Mouse (Mus musculus) ES-E14 (cell line): Measurements from ENCODE around the gene Daam1. TPM values are rescaled to one million over a fixed set of nuclear protein-coding genes. Genes with fewer than 3 reads are reported as not detected.
A peak's percentile ranks its signal among the peaks of the same experiment; 100 is the strongest.

ENCODE experiments used
- DNase-seq: peaks from one replicate; pipeline ENCODE4 v3.0.0-alpha.2; 2013; ENCODE audit warnings: low read depth, low spot score
- H3K27ac ChIP-seq: 2 replicates; pipeline ENCODE4 v1.5.1; 2012; ENCODE audit warnings: low read depth, mild to moderate bottlenecking, low read length, moderate library complexity, mixed read lengths; ENCODE audit not compliant: poor library complexity, insufficient read depth, severe bottlenecking
- H3K36me3 ChIP-seq: 2 replicates; pipeline ENCODE4 v1.6.1; 2012; ENCODE audit warnings: mild to moderate bottlenecking, low read length, moderate library complexity, mixed read lengths; ENCODE audit not compliant: control insufficient read depth, poor library complexity, insufficient read depth, severe bottlenecking
- H3K4me1 ChIP-seq, 2 experiments: fragments of 150-350 bp in 1 of 2; sonication (generic) in 1 of 2; 2 replicates each; pipeline ENCODE4 v1.6.1; 2012; ENCODE audit warnings: low read length in 2 of 2, mild to moderate bottlenecking in 1 of 2, mixed read lengths in 1 of 2; ENCODE audit not compliant: control insufficient read depth in 2 of 2, insufficient read depth in 2 of 2, poor library complexity in 1 of 2
- H3K4me3 ChIP-seq, 2 experiments: fragments of 150-350 bp in 1 of 2; sonication (generic) in 1 of 2; 2 replicates each; pipeline ENCODE4 v1.5.1; 2012; ENCODE audit warnings: low read length in 2 of 2, low read depth in 1 of 2, mild to moderate bottlenecking in 1 of 2, mixed read lengths in 1 of 2; ENCODE audit not compliant: insufficient read depth in 1 of 2, poor library complexity in 1 of 2, severe bottlenecking in 1 of 2
- H3K9ac ChIP-seq: 2 replicates; pipeline ENCODE4 v1.6.1; 2012; ENCODE audit warnings: low read depth, mild to moderate bottlenecking, low read length, mixed read lengths; ENCODE audit not compliant: poor library complexity, insufficient read depth, severe bottlenecking
- H3K9me3 ChIP-seq: fragments of 150-350 bp; sonication (generic); 2 replicates; pipeline ENCODE4 v1.6.1; 2012; ENCODE audit warnings: low read depth, mild to moderate bottlenecking, low read length; ENCODE audit not compliant: control insufficient read depth, insufficient read depth
- CHD2 ChIP-seq: IDR thresholded peaks from 2 replicates; pipeline ENCODE4 v1.6.1; 2014; ENCODE audit warnings: mild to moderate bottlenecking, low read depth, low read length, inconsistent platforms
- HCFC1 ChIP-seq: IDR thresholded peaks from 2 replicates; pipeline ENCODE4 v1.6.1; 2012; ENCODE audit warnings: low read length, inconsistent platforms, borderline replicate concordance; ENCODE audit not compliant: insufficient read depth
- MAFK ChIP-seq: IDR thresholded peaks from 2 replicates; pipeline ENCODE4 v1.6.1; 2014; ENCODE audit warnings: mild to moderate bottlenecking, low read depth, low read length, inconsistent platforms; ENCODE audit not compliant: insufficient read depth
- ZC3H11A ChIP-seq: IDR thresholded peaks from 2 replicates; pipeline ENCODE4 v1.6.1; 2012; ENCODE audit warnings: low read depth, mild to moderate bottlenecking, inconsistent platforms, low read length, borderline replicate concordance
- ZNF384 ChIP-seq: IDR thresholded peaks from 2 replicates; pipeline ENCODE4 v1.6.1; 2012; ENCODE audit warnings: low read depth, low read length, inconsistent platforms
- in situ Hi-C, 2 experiments: fragments of 600-800 bp; cut with MboI; formaldehyde crosslinking; loops; one replicate each; pipeline ENCODE4 v1.15.1; 2025; ENCODE audit warnings: low sequenced_read_pairs in 2 of 2, inconsistent platforms in 1 of 2; ENCODE audit not compliant: unreplicated experiment in 2 of 2
- total RNA-seq: library from RNA; depleted of rRNA; stranded (reverse); fragments of 300-350 nt; gene quantifications from 2 replicates; pipeline ENCODE4 v1.2.3, GENCODE M21; 2012

The Daam1 gene
- total RNA-seq, 1 experiment: 15.8 TPM

DNA sequence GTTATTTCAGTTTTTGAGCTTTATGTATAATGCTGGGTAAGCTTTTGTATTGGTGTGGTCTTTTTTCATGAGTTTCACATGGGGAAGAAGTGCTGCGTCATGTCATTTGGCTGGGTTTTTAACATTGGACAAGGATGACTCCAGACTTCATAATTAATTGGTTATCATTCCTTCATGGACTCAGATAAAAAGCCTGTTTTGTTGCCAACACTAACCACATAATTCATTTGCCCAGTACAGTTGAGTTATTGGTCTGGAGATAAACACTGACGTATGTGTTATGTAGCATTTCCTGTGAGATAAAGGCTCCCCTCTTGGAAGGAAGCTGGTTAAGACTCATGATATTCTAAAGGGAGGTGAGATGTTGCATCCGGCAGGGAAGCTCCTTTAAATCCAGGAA lies 191.9 kb downstream of the Daam1 start:
- Histone ChIP-seq H3K4me1 (no peaks in the 10 kb centered on the region), H3K36me3 (no peaks in the 10 kb centered on the region), H3K4me3 (no peak overlapping the region), H3K27ac (no peak overlapping the region), H3K9me3 (no peaks in the 10 kb centered on the region), H3K9ac (no peak overlapping the region)
- no peak for DNase-seq
- TF ChIP-seq MAFK (no peak), ZNF384 (no peak), CHD2 (no peak), HCFC1 (no peak), ZC3H11A (no peak)
- in situ Hi-C loops: no loop called here

- TF ChIP-seq CHD2 (no peak), MAFK (peak; percentile 61; the same call in 1 of the 2 replicates)
- no peak for DNase-seq
- Histone ChIP-seq H3K4me3 (no peak overlapping the region), H3K4me1 (no peaks in the 10 kb centered on the region), H3K9ac (no peak overlapping the region), H3K27ac (no peak overlapping the region), H3K9me3 (no peaks in the 10 kb centered on the region), H3K36me3 (no peaks in the 10 kb centered on the region)
- in situ Hi-C loops: no loop called here
Observed at GRCm38 (mm10) chr12:72023572-72023971, 192.7 kb downstream of the Daam1 start.

GRCm38 (mm10) chr12:72025275-72025795 lies 194.5 kb downstream of the Daam1 start:
- no peak for DNase-seq
- Histone ChIP-seq H3K4me3 (no peak overlapping the region), H3K9me3 (no peaks in the 10 kb centered on the region), H3K4me1 (no peaks in the 10 kb centered on the region), H3K36me3 (no peaks in the 10 kb centered on the region), H3K27ac (no peak overlapping the region), H3K9ac (no peak overlapping the region)
- in situ Hi-C loops: loop anchor here in 1 of 2 experiments (25.0 kb wide), 1 partner anchor 263 kb away; no protein-coding TSS in a partner anchor
- TF ChIP-seq ZNF384 (no peak), HCFC1 (no peak), MAFK (no peak), ZC3H11A (no peak), CHD2 (no peak)

GRCm38 (mm10) chr12:72031171-72031570 lies 200.3 kb downstream of the Daam1 start:
- DNase-seq: no peak
- TF ChIP-seq ZNF384 (no peak), ZC3H11A (no peak), CHD2 (no peak), MAFK (no peak), HCFC1 (no peak)

DNA sequence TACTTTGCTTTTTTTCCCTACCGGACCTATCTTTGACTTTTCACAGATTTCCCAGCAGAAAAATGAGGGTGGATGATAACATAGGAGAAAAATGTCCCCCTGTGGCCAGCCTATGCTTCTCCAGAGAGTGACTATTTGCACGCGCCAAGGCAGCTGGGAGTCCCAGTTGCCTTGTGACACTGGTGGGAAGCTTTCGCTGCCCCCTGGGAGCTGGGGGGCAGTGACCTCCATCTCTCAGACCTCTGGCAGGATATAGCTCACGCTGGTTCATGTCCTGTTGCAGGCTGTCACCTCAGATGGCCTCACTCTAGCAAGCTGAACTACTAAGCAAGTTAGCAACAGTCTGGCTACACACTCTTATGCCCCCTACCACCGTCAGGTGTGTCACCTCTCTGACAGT lies 200.9 kb downstream of the Daam1 start:
- Histone ChIP-seq H3K9ac (no peak overlapping the region), H3K4me1 (no peaks in the 10 kb centered on the region), H3K4me3 (no peak overlapping the region), H3K36me3 (no peaks in the 10 kb centered on the region), H3K27ac (no peak overlapping the region), H3K9me3 (no peaks in the 10 kb centered on the region)
- in situ Hi-C loops: loop anchor here in 1 of 2 experiments (25.0 kb wide), 1 partner anchor 269 kb away; no protein-coding TSS in a partner anchor
- TF ChIP-seq CHD2 (no peak), ZC3H11A (no peak), MAFK (no peak), HCFC1 (no peak), ZNF384 (no peak)
- DNase-seq: no peak

More at GRCm38 (mm10) chr12:72031171-72031570, 200.3 kb downstream of the Daam1 start:
- Histone ChIP-seq H3K4me3 (no peak overlapping the region), H3K27ac (no peak overlapping the region), H3K9ac (no peak overlapping the region), H3K9me3 (no peaks in the 10 kb centered on the region), H3K36me3 (no peaks in the 10 kb centered on the region), H3K4me1 (no peaks in the 10 kb centered on the region)
- in situ Hi-C loops: loop anchor here in 1 of 2 experiments (25.0 kb wide), 1 partner anchor 269 kb away; no protein-coding TSS in a partner anchor
